Mouse (Mus musculus) testis, postnatal 10 days (tissue): ENCODE data around the gene Tut4.

Experiments used
- DNase-seq: peaks from one replicate; pipeline ENCODE4 v3.0.0; 2021; ENCODE audit warnings: low spot score

The Tut4 gene

GRCm38 (mm10) chr4:108459231-108460155 is at the start of gene Tut4:
Gene Tut4 (plus strand): TSS chr4:108459426.
- peak; percentile 94 for DNase-seq

DNA sequence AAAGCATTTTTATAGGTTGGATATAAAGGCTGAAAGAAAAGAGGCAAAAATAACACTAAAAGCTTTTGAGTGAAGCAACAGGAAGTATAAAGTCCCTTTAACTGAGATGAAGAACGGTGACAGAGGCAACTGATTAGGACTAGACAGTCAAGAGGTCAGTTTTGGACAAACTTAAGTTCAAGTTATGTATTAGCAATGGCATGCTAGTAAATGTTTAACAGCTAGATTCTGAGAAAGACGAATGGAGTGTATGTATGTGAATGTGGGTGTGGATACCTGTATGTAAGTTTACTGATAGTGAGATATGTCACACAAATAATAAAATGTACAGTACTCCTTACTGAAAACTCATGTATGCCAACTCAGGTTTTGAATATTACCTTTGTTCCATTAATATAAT is 34.6 kb upstream of the Tut4 start:
- no peak for DNase-seq

GRCm38 (mm10) chr4:108427719-108428340 is 31.4 kb upstream of the Tut4 start:
- no peak for DNase-seq

GRCm38 (mm10) chr4:108428341-108428721 is 30.9 kb upstream of the Tut4 start:
- DNase-seq = no peak

GRCm38 (mm10) chr4:108430656-108431560 is 28.3 kb upstream of the Tut4 start:
- DNase-seq = no peak

DNA sequence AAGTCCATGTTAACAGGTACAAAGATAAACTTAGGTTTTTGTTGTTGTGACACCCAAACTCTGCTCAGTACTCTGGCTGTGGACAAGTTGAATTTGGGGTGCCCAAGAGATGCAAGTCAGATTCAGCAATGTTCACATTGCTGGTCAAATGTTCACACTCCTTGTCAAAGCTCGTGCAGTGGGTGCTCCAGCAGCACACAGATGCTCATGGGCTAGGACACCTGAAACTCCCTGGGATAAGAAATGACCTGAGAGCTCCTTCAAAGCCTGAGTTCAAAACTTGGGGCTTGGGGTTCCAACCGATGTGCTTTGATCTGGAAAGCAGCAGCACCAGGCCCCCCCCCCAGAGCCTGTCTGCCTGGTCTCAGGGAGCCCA is 27.7 kb upstream of the Tut4 start:
- DNase-seq = no peak

- DNase-seq = no peak
These were observed 25.9 kb upstream of the Tut4 start for GRCm38 (mm10) chr4:108433341-108433740.

DNA sequence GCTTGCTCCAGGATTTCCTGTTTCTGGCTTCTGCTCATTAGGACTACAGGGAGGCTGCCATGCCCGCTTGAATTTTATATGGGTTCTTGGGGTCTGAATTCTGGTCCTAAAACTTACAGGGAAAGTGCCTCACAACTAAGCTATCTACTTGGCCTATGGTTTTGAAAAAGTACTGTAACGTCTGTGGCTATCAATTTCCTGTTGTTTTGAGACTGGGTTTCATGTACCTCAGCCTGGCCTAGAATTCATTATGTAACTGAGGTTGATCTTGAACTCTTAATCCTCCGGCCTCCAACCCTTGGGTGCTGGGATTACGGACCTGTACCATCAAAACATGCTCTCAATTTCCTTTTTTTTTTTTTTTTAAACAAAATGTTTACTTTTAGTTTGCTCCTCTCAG is 25.0 kb upstream of the Tut4 start:
- no peak for DNase-seq

GRCm38 (mm10) chr4:108434781-108435180 is 24.4 kb upstream of the Tut4 start:
- DNase-seq = no peak

- no peak for DNase-seq
These were observed 23.6 kb upstream of the Tut4 start for GRCm38 (mm10) chr4:108435646-108436045.

DNA sequence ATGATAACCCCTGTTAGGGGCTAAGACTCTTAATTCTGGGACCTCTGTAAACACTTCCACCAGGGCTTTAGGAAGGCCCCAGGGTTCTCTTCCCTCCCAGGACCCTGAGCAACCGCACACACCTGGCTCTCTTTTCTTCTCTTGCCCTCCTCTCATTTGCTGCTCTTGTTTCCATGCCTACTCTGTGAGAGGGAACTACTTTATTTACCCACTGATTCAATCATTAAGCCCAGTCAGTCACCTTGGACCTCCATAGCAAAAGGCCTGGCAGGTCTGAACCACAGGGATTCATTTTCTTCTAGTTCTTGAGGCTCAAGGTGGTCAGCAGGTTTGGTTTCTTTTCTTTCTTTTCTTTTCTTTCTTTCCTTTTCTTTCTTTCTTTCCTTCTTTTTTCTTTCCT is 23.0 kb upstream of the Tut4 start:
- no peak for DNase-seq

DNA sequence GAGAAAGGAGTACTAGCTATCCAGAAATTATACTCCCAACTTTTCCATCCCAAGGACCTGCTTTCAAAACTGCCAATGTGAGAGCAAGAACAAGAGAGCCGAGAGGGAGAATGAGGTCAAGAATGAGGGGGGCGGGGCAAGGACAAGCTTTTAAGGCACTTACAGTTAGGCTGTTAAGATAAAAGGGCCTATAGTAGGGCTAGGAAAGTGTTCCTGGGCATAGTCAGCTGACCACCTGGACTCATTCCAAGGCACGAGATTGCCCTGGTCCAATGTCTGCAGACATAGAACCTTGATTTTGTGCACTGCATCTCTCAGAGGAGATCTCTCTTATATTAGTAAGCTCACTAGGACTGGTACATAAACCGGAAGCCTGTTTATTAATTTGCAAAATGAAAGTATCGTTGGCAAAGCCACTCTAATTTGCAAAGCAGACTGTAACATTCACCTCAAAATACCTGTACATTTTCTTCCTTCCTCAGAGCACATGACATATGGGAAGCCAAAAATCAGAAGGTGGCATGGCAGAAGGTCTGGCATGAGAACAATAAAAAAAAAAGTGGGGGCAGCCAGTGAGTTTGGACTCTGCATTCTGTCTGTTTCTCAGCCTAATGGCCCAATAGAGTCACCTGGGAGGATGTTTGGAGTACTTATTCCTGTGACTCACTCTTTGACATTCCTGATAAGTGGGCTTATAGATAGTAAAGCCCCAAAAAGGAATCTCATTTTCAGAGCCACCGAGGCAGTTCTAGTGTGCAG is 21.0 kb upstream of the Tut4 start:
- DNase-seq = peak; percentile 51

- DNase-seq = no peak
These were observed 11.1 kb upstream of the Tut4 start for GRCm38 (mm10) chr4:108448091-108448490.

DNA sequence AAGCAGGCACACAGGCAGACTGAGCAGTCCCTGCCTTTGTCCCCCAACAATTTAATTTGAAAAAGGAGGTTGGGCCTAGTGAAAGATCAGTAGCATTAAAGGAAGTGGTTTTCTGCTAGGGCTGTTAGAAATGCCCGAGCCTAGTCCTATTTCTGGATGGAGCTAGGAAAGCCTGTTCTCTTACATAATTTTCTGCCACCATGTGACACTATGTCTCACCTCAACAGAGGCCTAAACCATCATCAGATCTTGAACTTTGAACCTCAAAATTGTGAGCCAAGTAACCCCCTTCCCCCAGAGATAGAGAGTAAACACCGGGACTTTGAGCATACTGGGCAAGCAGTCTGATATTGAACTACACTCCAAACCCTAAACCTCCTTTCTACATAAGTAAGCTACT is 3.2 kb upstream of the Tut4 start:
- DNase-seq = no peak

DNA sequence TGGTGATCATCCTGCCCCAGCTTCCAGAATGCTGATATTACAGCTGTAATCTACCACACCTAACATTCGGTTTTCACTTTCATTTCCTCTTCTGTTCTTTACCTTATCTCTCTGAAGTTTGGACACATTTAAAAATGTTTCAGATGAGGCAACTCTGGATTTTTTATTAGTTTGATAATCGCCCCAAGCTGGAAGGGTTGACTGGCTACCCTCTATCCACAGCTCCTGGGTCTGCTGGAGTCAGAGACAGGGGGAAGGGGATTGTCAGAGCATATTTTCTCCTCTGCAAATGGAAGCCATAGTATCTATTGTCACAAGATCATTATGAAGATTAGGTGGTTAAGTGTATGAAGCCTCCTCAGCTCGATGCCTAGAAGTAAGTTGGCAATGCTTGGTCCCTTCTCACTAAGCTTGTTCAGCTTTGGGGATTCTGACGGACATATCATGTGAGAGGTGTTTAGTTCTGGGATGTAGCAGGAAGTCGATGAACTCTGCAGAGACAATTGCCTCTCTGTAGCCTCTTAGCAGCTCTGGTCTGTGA is 955 bp upstream of the Tut4 start:
- no peak for DNase-seq

DNA sequence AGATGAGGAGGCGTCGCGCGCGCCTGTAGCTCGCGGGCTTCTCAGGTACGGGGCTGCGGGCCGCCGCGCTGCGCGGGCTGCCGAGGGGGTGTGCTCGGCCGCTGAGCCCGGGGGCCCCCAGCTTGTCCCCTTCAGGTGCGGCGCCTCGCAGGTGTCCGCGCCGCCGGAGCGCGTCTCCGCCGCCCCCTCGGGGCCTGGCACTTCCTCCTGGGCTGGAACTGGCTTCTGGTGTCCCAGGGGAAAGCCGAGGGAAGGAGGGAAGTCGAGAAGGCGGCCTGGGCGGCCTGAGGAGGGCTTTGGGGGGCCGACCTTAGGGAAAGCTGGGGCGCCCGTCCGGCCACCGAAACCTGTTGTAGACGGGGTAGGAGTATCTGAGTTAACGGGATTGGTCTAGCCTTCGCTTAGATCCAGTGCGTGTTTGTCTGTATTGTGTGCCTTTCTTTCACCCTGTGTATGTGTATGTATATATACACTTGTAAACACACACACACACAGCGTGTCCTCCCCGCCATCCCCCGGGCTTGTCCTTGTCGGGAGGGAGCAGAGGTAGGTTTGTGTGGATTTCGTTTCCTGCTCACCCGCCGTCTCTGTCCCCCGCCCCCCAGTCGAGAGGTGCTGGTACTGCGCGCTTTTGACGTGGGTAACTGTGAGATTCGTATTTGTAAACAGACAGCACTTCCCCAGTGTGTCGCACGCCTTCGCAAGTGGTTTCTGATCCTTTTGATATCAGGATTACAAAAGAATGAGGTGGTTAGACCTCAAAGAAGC is 1.1 kb downstream of the Tut4 start:
- peak; percentile 68 for DNase-seq

- DNase-seq = no peak
These were observed 2.2 kb downstream of the Tut4 start for GRCm38 (mm10) chr4:108461262-108461903.

DNA sequence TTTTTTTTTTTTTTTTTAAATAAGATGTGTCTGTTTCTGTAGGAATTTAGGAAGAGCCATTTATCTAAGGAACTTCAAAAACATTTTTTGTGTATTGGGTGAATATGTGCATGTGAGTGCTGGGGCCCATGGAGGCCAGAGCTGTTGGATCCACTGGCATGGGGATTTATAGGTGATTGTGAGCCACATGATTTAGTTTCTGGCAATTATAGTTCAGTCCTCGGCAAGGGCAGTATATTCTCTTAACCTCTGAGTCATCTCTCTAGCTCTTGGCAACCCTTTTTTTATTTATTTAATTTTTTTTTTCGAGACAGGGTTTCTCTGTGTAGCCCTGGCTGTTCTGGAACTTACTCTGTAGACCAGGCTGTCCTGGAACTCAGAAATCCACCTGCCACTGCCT is 14.4 kb downstream of the Tut4 start:
- no peak for DNase-seq

DNA sequence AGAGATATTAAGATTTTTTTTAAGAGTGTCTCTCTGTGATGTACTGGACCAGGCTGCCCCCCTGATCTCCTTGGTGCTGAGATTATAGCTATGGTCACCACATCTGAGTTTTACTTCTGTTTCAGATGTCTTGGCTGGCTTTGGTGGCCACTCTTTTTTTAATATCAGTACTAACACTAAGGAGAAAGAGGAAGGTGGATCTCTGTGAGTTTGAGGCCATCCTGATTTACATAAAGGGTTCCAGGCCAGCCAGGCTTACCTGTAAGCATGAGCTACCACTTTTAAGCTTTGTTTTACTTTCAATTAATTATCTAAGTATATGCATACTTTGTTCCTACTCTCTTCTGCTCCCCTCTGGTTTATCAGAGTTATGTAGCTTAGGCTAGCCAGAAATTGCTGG is 23.6 kb downstream of the Tut4 start:
- no peak for DNase-seq

DNA sequence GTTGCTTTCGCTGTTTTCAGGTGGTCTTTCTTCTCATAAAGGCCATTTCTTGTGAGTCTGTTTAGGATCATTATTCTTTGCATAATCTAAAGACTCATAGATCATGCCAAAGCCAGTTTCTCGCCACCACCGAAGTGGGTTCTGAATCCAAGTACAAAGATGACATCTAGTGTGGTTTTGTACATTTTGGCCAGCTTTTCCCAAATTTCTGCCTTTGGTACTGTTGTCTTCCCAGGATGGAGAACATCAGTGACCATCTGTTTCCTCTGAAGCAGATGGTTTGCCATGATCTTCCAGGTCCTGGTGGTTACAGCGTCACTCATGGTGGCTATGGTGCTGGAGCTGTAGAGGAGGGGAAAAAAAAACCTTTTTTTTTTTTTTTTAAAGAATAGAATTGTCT is 25.0 kb downstream of the Tut4 start:
- DNase-seq = no peak
